Mouse (Mus musculus): ENCODE data around the gene Zfp629. TPM values are rescaled to one million over a fixed set of nuclear protein-coding genes. Genes with fewer than 3 reads are reported as not detected.

The Zfp629 gene
- polyA plus RNA-seq, 1 experiment from 2014 or later = 35.8 TPM

Other genes with a start within 250 kb of the Zfp629 start
- 9.3 and 9.7 TPM in 2 replicates for gene Zfp747, start 239.7 kb downstream of the Zfp629 start, polyA plus RNA-seq (2016; fragmentation: Nextera tagmentation; extraction: Ambion mirVana)
- 5.4 and 6.0 TPM in 2 replicates for gene 9130019O22Rik, start 228.6 kb downstream of the Zfp629 start, polyA plus RNA-seq (2016; fragmentation: Nextera tagmentation; extraction: Ambion mirVana)
- 6.4 and 6.8 TPM in 2 replicates for gene E430018J23Rik, start 222.2 kb downstream of the Zfp629 start, polyA plus RNA-seq (2016; fragmentation: Nextera tagmentation; extraction: Ambion mirVana)
- 5.9 and 6.5 TPM in 2 replicates for gene Zfp764, start 209.0 kb downstream of the Zfp629 start, polyA plus RNA-seq (2016; fragmentation: Nextera tagmentation; extraction: Ambion mirVana)
- gene Zfp688, start 193.7 kb downstream of the Zfp629 start, polyA plus RNA-seq (2016; fragmentation: Nextera tagmentation; extraction: Ambion mirVana) = 28.7 and 30.7 TPM in 2 replicates
- gene Zfp689, start 166.6 kb downstream of the Zfp629 start, polyA plus RNA-seq (2016; fragmentation: Nextera tagmentation; extraction: Ambion mirVana) = 16.3 and 17.7 TPM in 2 replicates
- gene Prr14, start 156.2 kb downstream of the Zfp629 start, polyA plus RNA-seq (2016; fragmentation: Nextera tagmentation; extraction: Ambion mirVana) = 55.4 and 56.3 TPM in 2 replicates
- gene Fbrs, start 136.6 kb downstream of the Zfp629 start, polyA plus RNA-seq (2016; fragmentation: Nextera tagmentation; extraction: Ambion mirVana) = 14.4 and 15.6 TPM in 2 replicates
- 90.8 and 96.2 TPM in 2 replicates for gene Srcap, start 103.8 kb downstream of the Zfp629 start, polyA plus RNA-seq (2016; fragmentation: Nextera tagmentation; extraction: Ambion mirVana)
- gene Gm42715, start 96.2 kb downstream of the Zfp629 start, polyA plus RNA-seq (2016; fragmentation: Nextera tagmentation; extraction: Ambion mirVana) = 16.7 and 16.9 TPM in 2 replicates
- gene Tmem265, start 54.4 kb downstream of the Zfp629 start, polyA plus RNA-seq (2016; fragmentation: Nextera tagmentation; extraction: Ambion mirVana) = 5.4 and 6.3 TPM in 2 replicates
- gene Phkg2, start 42.5 kb downstream of the Zfp629 start, polyA plus RNA-seq (2016; fragmentation: Nextera tagmentation; extraction: Ambion mirVana) = 49.1 and 50.8 TPM in 2 replicates
- gene Ccdc189, start 27.2 kb downstream of the Zfp629 start, polyA plus RNA-seq (2016; fragmentation: Nextera tagmentation; extraction: Ambion mirVana) = 13.0 and 17.0 TPM in 2 replicates
- 67.3 and 75.4 TPM in 2 replicates for gene Rnf40, start 27.0 kb downstream of the Zfp629 start, polyA plus RNA-seq (2016; fragmentation: Nextera tagmentation; extraction: Ambion mirVana)
- gene Bcl7c, start 93.1 kb upstream of the Zfp629 start, polyA plus RNA-seq (2016; fragmentation: Nextera tagmentation; extraction: Ambion mirVana) = 87.4 and 103 TPM in 2 replicates
- 10.2 and 12.4 TPM in 2 replicates for gene Ctf1, start 96.9 kb upstream of the Zfp629 start, polyA plus RNA-seq (2016; fragmentation: Nextera tagmentation; extraction: Ambion mirVana)
- gene Ctf2, start 116.4 kb upstream of the Zfp629 start, polyA plus RNA-seq (2016; fragmentation: Nextera tagmentation; extraction: Ambion mirVana) = 0.21 TPM in 1 of 2 replicates, not detected in the other
- 10.7 and 11.4 TPM in 2 replicates for gene Fbxl19, start 128.7 kb upstream of the Zfp629 start, polyA plus RNA-seq (2016; fragmentation: Nextera tagmentation; extraction: Ambion mirVana)
- 9.6 and 10.0 TPM in 2 replicates for gene Orai3, start 154.0 kb upstream of the Zfp629 start, polyA plus RNA-seq (2016; fragmentation: Nextera tagmentation; extraction: Ambion mirVana)
- 19.8 and 23.4 TPM in 2 replicates for gene Setd1a, start 160.9 kb upstream of the Zfp629 start, polyA plus RNA-seq (2016; fragmentation: Nextera tagmentation; extraction: Ambion mirVana)
- not detected in 2 replicates for gene Gm49388, start 169.8 kb upstream of the Zfp629 start, polyA plus RNA-seq (2016; fragmentation: Nextera tagmentation; extraction: Ambion mirVana)
- 8.6 and 8.8 TPM in 2 replicates for gene Hsd3b7, start 184.8 kb upstream of the Zfp629 start, polyA plus RNA-seq (2016; fragmentation: Nextera tagmentation; extraction: Ambion mirVana)
- 28.1 and 32.1 TPM in 2 replicates for gene Stx4a, start 208.5 kb upstream of the Zfp629 start, polyA plus RNA-seq (2016; fragmentation: Nextera tagmentation; extraction: Ambion mirVana)
- 20.0 and 20.5 TPM in 2 replicates for gene Stx1b, start 208.8 kb upstream of the Zfp629 start, polyA plus RNA-seq (2016; fragmentation: Nextera tagmentation; extraction: Ambion mirVana)